Mouse (Mus musculus): ENCODE results near the gene Snip1.
A peak's percentile ranks its signal among the peaks of the same experiment; 100 is the strongest.

The Snip1 gene

DNA sequence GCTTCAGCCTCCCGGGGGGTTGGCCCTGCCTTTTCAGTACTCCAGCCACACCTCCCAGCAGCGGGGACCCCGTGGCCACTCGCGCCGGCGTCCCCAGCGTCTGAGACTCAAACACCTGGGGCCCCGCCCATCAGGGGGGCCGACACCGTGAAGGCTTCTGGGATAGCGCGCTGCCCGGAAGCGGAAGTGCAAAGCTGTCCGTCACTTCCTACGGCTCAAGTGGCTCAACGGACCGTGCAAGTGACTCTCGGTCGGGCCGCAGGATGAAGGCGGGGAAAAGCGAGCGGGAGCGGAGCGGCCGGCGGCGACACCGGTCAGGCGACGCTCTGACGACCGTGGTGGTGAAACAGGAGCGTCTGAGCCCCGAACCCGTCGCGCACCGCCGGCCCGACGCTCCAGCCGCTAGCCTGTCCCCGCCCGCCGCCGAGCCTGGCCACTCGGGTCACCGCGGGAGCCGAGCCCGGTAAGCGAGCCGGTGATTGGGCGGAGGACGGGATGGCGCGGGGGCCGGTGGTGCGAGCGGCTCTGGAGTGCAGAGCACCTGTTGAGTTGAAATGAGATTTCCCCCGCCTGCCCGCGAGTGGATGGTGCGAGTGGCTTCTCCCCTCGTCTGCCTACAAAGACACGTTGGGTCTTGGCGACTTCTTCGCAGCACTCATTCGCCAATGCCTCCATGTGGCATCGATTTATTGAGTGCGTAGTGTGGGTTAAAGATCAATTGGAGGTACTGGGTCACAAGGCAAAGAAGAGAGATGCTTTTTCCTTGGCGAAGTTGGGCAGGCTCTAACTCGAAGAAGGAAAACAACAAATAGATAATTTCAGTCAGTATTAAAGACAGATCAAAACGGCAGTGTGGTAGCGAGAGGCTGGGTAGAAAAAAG lies at the start of gene Snip1:
Snip1 (plus strand) TSS at position 183 of the 881 bp plus-strand sequence.
- DNase-seq (ENCODE audit: low spot score): peak; percentile 87

DNA sequence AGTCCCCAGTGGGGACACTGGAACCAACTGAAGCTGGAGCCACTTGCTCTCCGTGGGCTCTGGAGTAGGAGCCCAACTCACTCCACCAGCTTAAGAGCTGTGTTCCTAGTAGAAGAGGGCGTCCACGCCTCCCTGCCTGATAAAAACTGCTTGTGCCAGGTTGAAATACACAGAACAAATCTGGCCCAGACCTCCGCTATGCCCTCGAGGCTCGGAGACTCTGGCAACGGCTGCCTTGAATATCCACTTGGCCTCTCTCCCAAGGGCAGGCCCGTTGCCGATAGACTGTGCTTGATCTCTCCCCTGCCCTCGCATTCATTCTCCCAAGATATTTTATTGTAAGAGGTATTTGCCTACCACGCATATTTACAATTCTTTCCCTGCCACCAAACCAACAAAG lies 49.0 kb upstream of the Snip1 start:
- DNase-seq (ENCODE audit: low spot score): no peak

DNA sequence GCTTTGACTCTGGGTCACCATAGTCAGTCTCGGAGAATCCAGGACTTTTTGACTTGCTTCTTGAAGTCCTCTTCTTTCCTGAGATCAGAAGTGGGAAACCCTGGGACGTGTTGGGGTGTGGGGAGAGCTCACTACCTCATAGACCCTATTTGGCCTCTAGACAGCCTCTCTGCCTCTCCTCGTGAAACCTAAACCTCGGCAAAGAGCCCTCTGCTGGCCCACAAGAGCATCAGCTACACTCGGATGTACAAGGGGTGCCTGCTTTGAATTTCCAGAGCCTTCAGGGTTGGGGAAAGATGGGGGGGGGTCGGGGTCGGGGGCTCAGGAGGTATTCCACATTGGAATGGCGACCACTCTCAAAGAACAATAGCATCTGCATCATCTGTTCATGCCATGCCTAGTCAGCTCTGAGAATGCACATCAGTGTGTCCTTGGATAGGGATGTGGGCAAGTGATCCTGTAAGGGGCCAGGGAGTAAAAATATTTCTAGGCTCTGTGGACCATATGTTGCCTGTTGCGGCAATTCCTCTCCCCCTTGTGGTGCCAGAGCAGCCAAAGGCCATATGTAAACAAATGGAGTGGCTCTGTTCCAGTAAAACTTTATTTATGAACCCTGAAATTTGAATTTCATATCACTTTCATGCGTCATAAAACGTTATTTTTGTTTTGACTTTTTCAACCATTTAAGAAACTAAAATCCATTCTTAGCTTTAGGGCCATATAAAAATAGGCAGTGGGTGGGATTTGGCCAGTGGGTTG lies 45.5 kb upstream of the Snip1 start:
- no peak for DNase-seq (ENCODE audit: low spot score)

DNA sequence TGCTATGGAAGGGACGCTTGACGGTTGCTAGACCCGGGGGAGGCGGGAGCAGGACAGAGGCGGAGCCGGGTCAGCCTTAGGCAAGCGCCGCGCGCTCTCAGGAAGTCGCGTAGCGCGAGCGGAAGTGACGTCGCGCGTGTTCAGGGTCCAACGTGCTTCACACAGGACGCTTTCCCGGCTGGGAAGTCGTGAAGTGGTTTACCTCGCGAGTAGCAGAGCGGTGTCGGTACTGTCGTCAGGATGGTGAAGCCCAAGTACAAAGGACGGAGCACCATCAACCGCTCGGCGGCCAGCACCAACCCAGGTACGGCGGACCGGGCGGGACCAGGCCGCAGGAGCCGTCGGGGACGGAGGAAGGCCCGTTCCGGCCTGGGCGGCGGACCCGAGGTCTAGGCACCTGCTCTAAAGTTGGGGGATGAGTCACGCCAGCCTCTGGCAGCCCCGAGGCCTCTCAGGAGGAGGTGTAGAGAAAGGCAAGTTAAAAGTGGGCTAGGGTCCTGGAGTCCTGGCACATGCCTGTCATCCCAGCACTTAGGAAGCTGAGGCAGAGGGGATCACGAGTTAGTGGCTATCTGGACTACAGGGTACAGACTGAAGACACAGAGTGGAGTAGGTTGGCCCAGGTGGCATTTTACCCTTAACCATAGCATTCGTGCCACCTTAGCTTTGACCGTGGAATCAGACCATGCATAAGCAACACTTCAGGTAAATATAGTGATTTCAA lies 36.4 kb upstream of the Snip1 start:
- peak; percentile 82 for DNase-seq (ENCODE audit: low spot score)

DNA sequence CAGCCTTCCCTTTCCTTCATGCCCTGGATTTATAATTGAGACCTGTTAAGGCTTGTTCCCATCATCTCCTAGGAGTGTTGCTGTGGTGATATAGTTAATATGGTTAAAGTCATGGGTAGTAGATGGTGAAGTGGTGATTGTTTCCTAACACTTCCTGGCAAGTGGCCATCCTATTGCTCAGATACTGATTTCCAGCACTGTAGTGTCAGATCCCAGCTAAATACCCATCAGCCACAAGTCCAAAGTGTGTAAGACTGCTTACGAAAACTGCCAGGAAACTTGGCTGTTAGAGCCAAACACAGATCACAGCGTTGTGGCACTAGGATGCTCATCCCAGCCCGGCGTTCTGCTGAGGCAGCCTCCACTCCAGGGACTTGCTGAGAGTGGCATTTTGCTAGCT lies 32.1 kb upstream of the Snip1 start:
- no peak for DNase-seq (ENCODE audit: low spot score)

DNA sequence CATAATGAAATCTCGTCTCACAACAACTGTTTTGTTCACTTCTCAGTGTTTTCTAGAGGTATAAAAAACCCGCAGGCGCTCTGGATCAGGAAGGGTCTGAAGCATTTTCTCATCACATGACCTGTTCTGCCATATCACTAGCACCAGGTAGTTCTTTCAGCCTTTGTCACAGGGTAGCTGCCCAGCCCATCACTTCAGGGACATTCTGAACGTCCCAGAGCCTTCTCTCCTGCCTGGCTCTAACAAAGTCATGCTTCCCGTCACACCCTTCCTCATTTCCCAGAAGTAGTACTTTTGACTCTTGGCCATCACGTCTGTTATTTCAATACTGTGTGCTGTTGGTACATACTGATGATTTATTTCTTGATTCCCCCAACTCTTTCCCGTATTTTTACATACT lies 22.0 kb upstream of the Snip1 start:
- no peak for DNase-seq (ENCODE audit: low spot score)

DNA sequence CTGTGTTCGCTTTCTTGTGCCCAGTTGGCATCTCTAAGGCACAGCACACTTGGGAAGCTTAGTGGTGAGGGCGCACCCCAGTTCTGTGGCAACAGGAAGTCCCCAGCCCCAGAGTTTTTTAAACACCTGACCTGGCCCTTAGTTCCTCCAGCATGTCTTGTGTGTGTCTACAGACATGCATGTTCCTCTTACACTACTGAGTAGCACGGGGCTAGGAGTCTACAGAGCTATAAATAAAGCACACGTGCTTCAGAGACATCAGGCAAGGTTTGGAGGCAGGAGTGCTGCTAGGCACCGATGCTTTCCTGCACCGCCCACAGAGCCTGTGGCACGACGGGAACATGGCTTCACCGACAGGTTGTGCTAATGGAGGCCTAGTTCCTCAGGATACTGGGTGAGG lies 11.1 kb upstream of the Snip1 start:
- DNase-seq (ENCODE audit: low spot score): peak; percentile 27

DNA sequence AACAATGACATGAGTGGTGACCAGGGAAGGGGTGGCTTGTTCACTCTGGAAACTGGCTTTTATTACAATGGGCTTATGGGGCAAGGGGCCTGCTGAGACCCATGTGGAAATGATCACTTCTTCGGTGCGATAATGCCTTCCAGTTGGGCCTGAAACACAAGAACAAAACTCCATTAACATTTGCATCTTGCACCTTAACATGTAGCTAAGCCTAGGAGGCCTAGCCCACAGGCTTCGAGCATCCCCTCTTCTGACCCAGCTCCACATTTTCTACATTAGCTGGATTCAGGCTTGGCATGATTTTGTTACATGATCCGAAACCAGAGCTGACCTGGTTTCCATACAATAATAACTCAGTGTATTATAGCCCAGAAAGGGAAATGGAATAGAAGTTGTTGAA lies 10.0 kb upstream of the Snip1 start:
- DNase-seq (ENCODE audit: low spot score): no peak

DNA sequence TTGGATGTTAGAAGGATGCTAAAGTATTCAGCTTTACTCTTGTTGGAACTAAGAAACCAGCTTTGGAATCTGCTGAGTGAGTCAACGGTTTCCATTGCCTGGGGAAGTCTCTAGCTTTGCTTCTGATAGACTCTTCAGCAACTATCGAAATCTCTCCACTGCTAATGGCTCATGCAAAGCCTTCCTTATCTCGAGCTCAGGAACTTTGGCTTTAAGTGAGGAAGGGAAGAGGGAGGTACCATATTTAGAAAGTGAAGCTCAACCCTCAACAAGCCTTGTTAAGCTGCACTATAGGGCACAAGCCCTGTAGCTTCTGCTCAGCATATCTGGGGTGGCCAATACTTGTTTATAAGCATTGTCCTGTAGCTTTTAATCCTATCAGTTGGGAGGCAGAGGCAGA lies 9.2 kb upstream of the Snip1 start:
- no peak for DNase-seq (ENCODE audit: low spot score)

DNA sequence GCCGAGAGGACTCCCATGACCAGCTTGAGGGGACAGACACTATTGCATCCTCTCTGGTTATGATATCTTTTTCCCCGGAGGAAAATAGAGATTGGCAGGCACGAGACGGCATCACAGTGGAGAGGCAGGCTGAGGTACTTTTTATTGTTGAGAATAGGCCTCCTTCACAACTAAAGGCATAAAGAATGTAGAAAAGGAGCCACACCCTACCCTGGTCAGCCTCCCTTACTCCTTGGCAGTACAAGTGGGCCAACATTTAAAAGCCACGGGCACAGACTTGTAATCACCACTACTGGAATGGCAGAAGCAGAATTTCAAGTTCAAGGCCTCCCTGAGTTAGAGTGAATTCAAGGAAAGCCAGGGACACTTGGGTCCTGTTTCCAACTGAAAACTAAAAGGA lies 8.4 kb upstream of the Snip1 start:
- no peak for DNase-seq (ENCODE audit: low spot score)

DNA sequence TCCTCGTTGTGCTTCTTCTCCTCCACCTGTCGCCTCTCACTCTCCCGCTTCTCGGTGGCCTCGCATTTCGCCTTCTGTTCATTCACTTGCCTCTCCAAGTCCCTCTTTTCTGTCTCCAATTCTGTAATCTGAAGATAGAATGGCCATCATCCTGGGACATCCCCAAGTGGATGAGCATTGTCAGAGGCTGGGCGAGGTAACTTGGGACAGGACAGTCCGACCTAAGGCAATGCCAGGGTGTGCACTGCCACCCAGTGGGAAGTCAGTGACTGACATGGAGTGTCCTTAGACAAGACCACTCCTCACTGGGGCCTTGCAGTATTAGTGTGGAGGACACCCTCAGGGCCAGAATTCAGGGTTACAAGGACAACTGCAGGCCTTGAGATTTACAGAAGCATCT lies 7.4 kb upstream of the Snip1 start:
- DNase-seq (ENCODE audit: low spot score): peak; percentile 19

DNA sequence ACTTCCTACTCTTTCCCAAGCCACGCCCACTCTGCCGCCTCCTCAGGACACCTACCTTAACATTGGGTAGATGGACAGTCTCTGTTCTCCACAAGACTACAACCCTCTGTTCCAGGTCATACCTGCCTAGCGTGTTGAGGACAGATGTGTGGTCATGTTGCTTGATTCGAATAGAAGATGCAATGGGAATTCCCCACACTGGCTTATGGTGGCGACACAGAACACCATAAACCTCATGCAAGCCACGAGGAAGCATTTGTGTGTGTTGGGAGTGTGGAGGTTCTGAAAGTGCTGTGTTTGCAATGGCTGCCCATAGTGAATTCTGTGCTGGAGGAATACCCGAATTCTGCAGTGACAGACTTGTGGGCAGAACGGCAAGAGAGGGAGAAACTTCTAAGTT lies 2.6 kb upstream of the Snip1 start:
- DNase-seq (ENCODE audit: low spot score): no peak

DNA sequence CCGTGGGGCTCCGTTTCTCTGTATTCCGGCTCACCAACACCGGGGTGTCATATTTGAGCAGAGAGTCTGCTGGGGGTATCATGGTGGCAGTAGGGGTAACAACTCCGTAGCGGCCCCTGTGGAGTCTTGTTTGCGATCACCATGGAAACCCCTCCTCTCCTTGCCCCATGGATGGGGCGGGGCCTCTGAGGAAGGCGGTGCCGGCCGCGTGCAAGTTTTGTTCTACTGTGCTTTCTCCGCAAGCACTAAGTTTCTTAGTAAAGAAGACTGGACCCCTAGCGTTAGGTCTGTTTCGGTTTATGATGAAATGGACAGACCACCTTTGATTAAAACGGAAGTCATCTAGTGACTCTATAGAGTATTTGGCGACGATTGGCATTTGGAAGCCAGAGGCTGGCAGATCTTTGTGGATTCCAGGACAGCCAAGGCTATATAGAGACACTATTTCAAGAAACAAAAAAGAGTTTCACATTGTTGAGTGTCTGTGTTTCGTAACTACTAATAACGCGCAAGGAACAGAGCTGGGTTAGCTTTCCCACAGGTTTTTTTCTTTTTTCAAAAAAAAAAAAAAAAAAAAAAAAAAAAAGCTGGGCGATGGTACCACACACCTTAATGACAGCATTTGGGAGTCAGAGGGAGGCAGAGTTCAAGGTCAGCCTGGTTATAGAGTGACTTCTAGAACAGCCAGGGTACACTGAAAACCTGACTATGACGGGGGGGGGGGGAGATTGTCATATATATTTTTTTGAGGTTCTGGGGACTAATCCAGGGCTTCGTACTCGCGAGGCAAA lies 760 bp upstream of the Snip1 start, which contains the start of gene Dnali1:
Dnali1 (minus strand) TSS at position 187 of the 791 bp plus-strand sequence.
- DNase-seq (ENCODE audit: low spot score): no peak

DNA sequence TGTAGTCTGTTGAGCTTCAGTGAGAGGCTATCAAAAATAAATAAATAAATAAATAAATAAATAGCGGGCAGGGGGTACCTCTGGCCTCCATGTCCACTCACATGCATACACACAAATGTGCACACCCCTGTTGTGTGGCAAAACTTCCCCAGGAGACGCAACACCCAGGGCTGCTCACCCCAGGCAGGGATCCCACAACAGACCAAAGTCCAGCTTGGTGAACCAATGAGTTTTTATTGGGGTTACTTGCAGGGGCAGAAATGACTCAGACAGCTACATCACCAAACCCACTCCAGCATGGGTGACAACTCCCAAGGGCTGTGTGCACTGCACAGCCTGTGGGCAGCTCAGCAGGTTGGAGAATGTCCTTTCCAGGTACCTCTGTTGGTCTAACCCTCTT lies 11.2 kb downstream of the Snip1 start:
- DNase-seq (ENCODE audit: low spot score): no peak

DNA sequence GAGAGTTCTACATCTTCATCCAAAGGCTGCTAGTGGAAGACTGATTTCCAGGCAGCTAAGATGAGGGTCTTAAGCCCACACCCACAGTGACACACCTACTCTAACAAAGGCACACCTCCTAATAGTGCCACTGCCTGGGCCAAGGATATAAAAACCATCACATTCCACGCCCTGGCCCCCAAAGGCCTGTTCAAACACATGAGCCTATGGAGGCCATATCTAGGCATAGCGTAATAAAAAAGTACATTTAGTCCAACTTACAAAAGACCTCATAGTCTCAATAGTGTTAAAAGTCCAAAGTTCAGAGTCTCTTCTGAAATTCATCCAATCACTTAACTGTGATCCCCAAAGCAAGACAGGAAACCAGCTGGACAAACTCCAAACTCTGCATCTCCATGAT lies 12.2 kb downstream of the Snip1 start:
- DNase-seq (ENCODE audit: low spot score): no peak

DNA sequence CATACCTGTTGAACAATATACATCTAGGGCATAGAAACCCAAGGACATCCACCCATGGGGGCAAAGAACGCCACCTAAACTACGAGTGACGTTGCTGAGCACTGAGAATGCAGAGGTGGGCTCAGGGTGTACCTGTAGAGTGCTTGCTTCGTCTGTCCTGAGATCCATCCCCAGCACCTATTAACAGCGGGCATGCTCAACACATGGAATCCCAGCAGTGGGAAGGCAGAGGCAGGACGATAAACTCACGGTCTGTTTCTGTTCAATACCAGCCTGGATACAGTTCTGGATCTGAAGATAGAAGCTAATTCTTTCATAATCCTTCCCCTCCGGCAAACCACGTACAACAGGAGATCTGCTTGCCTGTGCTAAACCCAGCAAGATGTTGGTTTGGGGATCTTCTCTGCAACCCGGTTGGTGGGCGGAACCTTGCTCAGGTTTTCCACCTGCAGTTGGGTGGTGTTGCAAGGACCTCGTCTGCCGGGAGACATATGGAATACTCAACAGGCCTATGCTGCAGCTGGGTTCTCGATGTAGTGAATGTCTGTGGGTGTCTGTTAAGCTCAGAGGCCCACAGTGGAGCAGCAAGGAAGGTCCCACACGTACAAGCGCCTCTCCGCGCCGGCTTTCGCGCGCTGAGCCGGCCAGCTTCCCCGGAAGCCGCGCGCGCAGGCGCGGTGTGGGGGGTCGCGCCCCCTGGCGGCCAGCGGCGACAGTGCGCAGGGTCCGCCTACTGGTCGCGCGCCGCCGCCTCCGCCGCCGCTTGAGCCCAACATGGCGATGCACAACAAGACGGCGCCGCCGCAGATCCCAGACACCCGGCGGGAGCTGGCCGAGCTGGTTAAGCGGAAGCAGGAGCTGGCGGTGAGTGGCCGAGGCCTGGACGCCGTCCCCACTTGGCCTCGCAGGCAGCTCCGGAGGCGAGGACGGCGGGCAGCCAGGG lies 18.2 kb downstream of the Snip1 start, which contains the start of gene Meaf6:
Meaf6 (plus strand) TSS at position 732 of the 943 bp plus-strand sequence.
- DNase-seq (ENCODE audit: low spot score): peak; percentile 84

DNA sequence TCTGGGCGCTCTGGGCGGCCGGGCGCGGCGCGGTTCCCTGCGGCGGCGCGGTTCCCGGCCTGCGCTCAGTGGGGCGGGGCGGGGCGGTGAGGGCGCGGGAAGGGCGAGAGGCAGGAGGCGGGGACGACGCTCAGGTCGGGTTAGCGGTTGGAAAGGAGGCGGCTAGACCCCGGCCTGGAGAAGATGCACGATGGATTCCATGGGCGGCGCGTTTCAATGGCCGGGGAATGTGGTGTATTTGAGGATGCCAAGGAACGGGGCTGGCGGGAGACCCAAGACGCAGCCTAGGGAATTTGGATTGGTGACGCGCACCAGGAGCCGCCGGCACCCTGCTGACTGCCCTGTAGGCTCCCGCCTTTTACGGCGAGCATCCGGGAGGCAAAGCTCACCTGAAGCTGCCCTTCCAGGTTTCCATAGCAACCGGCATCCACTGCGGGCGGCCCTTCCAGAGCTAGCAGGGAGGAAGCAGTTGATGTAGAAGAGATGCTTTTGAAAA lies 18.9 kb downstream of the Snip1 start:
- peak; percentile 68 for DNase-seq (ENCODE audit: low spot score)

DNA sequence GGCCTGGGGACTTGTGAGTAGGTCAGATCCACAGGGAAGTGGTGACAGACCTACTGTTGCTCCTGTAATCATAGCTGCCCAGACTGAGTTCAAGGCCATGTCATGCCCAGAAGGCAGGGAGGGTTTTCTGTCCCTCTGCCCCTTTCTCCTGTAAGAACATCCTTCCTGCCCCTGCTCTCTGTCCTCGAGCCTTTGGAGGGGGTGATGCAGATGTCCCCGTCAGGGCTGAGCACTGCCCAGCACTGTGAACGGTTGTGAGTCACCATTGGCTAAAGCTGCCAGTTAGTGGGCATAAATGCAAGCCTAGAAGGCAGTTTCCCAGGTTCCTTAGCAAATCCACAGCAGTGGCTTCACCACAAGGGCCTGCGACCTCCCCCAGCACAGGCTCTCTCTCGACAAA lies 26.6 kb downstream of the Snip1 start:
- no peak for DNase-seq (ENCODE audit: low spot score)

DNA sequence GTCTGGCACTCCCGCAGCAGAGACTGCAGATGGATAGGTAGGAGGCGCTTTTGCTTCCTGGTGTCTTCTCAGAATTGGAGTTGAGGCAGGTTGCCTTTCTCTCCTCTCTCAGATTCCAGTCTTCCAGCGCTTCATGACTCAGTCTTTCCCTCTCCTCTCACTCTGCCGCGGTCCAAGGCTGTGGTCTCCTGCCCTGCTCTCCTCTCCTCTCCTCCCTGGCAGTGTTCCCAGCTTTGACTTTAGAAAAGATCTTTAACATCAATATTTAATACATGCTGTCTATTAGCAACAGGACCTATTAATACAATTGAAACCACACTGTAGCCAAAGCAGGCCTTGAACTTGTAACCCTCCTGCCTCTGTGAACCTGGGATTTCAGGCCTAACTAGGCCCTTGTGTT lies 29.6 kb downstream of the Snip1 start:
- DNase-seq (ENCODE audit: low spot score): no peak

DNA sequence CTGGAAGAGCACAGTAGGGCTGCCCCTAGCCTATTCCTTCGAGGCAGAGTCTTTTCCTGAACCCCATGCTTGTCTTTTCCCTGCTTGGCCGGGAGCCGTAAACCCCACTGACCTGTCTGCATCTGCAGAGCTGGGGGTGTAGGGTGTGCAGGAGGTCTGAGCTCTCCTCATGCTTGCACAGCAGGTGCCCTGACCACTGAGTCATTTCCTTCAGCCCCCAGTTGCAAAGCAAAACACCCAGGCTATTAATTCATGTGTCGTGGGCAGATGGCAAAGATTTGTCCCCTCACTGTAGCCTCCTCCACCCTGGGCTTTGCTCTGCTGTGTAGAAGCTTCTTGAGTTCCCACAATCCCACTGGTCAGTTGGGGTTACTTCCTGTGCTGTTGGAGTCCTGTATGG lies 30.9 kb downstream of the Snip1 start:
- no peak for DNase-seq (ENCODE audit: low spot score)

Data from left cerebral cortex, adult 11 months (tissue).